Mouse (Mus musculus) kidney, adult 2 months (tissue): ENCODE data around the gene Serpina1a.
"Not testable (repeated sequence)": the region's sequence is repeated elsewhere in the genome, so short reads cannot be mapped to it uniquely, and the experiment has no call there.

Source experiments
- CTCF ChIP-seq: fragments of 200-500 bp; conservative IDR thresholded peaks from 2 replicates; pipeline ENCODE4 v1.5.1; 2011; ENCODE audit warnings: low read depth, mild to moderate bottlenecking, control low read depth, low read length, moderate library complexity, mixed read lengths; ENCODE audit not compliant: insufficient read depth, insufficient read length
- POLR2A ChIP-seq: fragments of 200-500 bp; IDR thresholded peaks from one replicate; pipeline ENCODE4 v1.6.1; 2011; ENCODE audit warnings: low read depth, low read length, control low read depth

DNA sequence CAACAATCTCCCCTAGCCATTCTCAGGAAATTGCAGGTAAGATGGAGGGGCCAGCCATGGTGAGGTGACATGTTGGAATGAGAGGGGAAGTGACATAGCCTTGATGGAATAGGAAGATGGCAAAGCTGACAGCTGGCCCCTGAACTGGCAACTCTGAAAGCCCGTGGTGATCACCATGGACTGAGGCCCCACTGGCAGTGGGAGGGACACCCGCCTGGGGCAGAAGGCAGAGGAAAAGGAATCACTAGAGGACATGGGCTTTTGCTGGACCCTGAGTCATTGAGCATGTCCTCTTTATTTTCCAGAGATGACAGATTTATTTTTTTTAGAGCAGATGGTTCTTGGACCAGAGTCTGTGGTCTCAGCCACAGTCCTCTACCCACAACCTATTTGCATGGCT lies 10.3 kb downstream of the Serpina1a start:
- not testable (repeated sequence) for TF ChIP-seq CTCF, POLR2A
